ENCODE assay signal across 8 mouse cellular contexts in the genomic region with DNA sequence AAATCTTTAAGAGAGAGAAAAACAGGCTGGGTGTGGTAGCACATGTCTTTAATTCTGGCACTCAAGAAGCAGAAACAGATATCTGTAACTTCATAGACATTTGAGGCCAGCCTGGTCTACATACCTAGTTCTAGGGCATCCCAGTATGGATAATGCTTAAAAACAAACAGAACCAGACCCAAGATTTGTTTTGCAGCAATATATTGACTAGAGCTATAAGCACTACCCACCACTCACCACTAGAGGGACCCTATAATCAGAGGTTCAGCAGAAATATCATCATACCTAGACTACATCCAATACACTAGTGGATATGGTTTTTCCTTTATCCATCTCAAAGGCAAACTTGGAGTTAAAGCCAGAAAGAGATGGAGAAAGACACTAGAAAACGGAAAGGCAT. TPM values are rescaled to one million over a fixed set of nuclear protein-coding genes. Genes with fewer than 3 reads are reported as not detected.
DNase-seq lines count a peak whose midpoint lies in the region; ATAC-seq lines count a peak whose summit lies in the region.

No protein-coding gene starts in this region.

- ATAC-seq in erythroblast, adult 5-6 weeks (replicated peaks; ENCODE audit: low FRiP score, poor library complexity, severe bottlenecking) = peak; percentile 67

- DNase-seq in cerebellum, adult 9-10 months = peak; percentile 77
- no peak for DNase-seq in cerebellum, adult 11 months
- DNase-seq in left cerebral cortex, postnatal 25 days (ENCODE audit: low spot score in 2 of 2) = peak; percentile 42 to 60
- DNase-seq in left cerebral cortex, adult 11 months (ENCODE audit: low spot score) = no peak
- DNase-seq in Muller cell, postnatal 12 days (ENCODE audit: inconsistent ontology term) = peak; percentile 18
- DNase-seq in lung, postnatal 14 days = peak; percentile 62
- DNase-seq in thymus, postnatal 10 days (ENCODE audit: low spot score in 2 of 2) = peak; percentile 21 to 58

- intact Hi-C loops in left cerebral cortex, postnatal 25 days (cut with DNase I) = loop anchor here (2.0 kb wide), 1 partner anchor 54 kb away; a partner anchor contains a TSS

RNA-seq across cellular contexts. Expression of a gene that starts 10.5 kb away (rescaled TPM):
- total RNA-seq in left cerebral cortex, postnatal 25 days (2021) = 100 to 1,000 TPM; 154 to 156 TPM
- total RNA-seq in erythroblast, adult 5-6 weeks (2015; ENCODE audit: low replicate concordance) = 76.9 and 89.3 TPM in 2 replicates
- 102 and 150 TPM in 2 replicates for total RNA-seq in erythroblast, adult 5-6 weeks (2017; ENCODE audit: low replicate concordance)

RNA-seq across cellular contexts. Expression of a gene that starts 37.7 kb away (rescaled TPM):
- total RNA-seq in left cerebral cortex, postnatal 25 days (2021) = 10 to 100 TPM; 21.4 to 22.2 TPM
- 5.9 and 6.5 TPM in 2 replicates for total RNA-seq in erythroblast, adult 5-6 weeks (2015; ENCODE audit: low replicate concordance)
- 4.3 and 6.4 TPM in 2 replicates for total RNA-seq in erythroblast, adult 5-6 weeks (2017; ENCODE audit: low replicate concordance)

RNA-seq across cellular contexts. Expression of a gene that starts 53.8 kb away (rescaled TPM):
- total RNA-seq in left cerebral cortex, postnatal 25 days (2021) = 10 to 100 TPM; 51.1 to 51.7 TPM
- 31.5 and 42.4 TPM in 2 replicates for total RNA-seq in erythroblast, adult 5-6 weeks (2015; ENCODE audit: low replicate concordance)
- total RNA-seq in erythroblast, adult 5-6 weeks (2017; ENCODE audit: low replicate concordance) = 71.0 and 81.5 TPM in 2 replicates

RNA-seq across cellular contexts. Expression of a gene that starts 57.9 kb away (rescaled TPM):
- total RNA-seq in left cerebral cortex, postnatal 25 days (2021) = 10 to 100 TPM; 36.2 to 43.7 TPM
- 8.5 and 19.4 TPM in 2 replicates for total RNA-seq in erythroblast, adult 5-6 weeks (2015; ENCODE audit: low replicate concordance)
- 14.6 and 18.8 TPM in 2 replicates for total RNA-seq in erythroblast, adult 5-6 weeks (2017; ENCODE audit: low replicate concordance)

Comparison
In these comparisons a context has a peak if more than half of its experiments do, and no peak if none do; other contexts are left out.
1. DNase-seq: peak in cerebellum, adult 9-10 months (single experiment), left cerebral cortex, postnatal 25 days (2 of 2), Muller cell, postnatal 12 days (single experiment), lung, postnatal 14 days (single experiment) and thymus, postnatal 10 days (2 of 2); none in cerebellum, adult 11 months (single experiment) and left cerebral cortex, adult 11 months (single experiment).